In the genomic region with DNA sequence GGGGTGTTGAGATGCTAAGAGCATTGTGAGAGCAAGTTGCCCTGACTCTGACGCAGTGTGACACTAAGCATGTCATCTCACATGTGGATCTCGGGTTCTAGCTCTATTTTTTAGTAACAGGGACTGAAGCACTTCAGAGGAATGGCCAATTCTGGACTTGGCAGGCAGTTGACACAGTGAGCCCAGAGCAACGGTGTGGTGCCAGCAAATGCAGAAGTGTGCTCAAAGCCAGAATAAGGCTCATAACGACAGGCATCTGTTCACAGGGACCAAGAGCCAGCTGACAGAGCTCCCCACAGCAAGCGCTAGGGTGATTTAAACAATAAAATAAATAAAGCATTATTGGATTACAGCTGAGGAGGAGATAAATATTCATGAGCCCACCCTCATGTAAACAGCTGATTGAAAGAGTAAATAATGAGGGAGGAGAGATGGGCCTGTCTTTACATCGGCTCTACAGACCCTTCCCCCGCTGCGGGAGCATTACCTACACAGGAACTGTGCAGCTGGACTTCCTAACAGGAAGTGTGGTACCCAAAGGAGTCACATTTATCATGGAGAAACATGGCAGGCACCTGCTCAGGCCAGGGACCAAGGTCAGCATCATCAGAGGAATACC, we compare ENCODE assay signal across 8 mouse cellular contexts.
DNase-seq lines count a peak whose midpoint lies in the region; ATAC-seq and TF ChIP-seq lines count a peak whose summit lies in the region.

No protein-coding gene starts in this region.

- intact Hi-C loops in heart, postnatal 36 days (cut with DNase I) = loop anchor here (5.0 kb wide), 1 partner anchor 48 kb away; no protein-coding TSS in a partner anchor

- H3K36me3 ChIP-seq in embryonic facial prominence, embryonic 14.5 days (ENCODE audit: control insufficient read depth, insufficient read depth, low read length) = no peaks in the 10 kb centered on the region
- H3K36me3 ChIP-seq in midbrain, embryonic 13.5 days = no peaks in the 10 kb centered on the region

- 47% methylated on average over 8 of the region's 8 CpGs for WGBS in embryonic facial prominence, embryonic 14.5 days
- 37% methylated on average over 8 of the region's 8 CpGs for WGBS in midbrain, embryonic 13.5 days

- H3K4me3 ChIP-seq in layer of hippocampus, adult 2 months = no peak overlapping the region
- H3K4me3 ChIP-seq in embryonic facial prominence, embryonic 14.5 days (ENCODE audit: low read depth, low read length) = no peak overlapping the region
- no peak overlapping the region for H3K4me3 ChIP-seq in midbrain, embryonic 13.5 days (replicated peaks)

- H3K27me3 ChIP-seq in embryonic facial prominence, embryonic 14.5 days (replicated peaks; ENCODE audit: control insufficient read depth, insufficient read depth, low read length) = no peaks in the 10 kb centered on the region
- 0 out of 2 replicates have a peak, but pooled peaks cover 3% of the 10 kb centered on the region for H3K27me3 ChIP-seq in midbrain, embryonic 13.5 days

- no peak overlapping the region for H3K9ac ChIP-seq in embryonic facial prominence, embryonic 14.5 days (ENCODE audit: low read depth, low read length)
- no peak overlapping the region for H3K9ac ChIP-seq in midbrain, embryonic 13.5 days (replicated peaks)

- H3K4me2 ChIP-seq in embryonic facial prominence, embryonic 14.5 days (ENCODE audit: low read depth, low read length) = no peak overlapping the region
- no peak overlapping the region for H3K4me2 ChIP-seq in midbrain, embryonic 13.5 days (replicated peaks)

- DNase-seq in layer of hippocampus, adult 2 months (ENCODE audit: low spot score in 2 of 2) = peak; percentile 26 to 39
- DNase-seq in layer of hippocampus, postnatal 25 days (ENCODE audit: extremely low spot score in 1 of 2, low spot score in 1 of 2) = no peak
- DNase-seq in embryonic facial prominence, embryonic 14.5 days (ENCODE audit: low spot score) = peak; percentile 55
- peak; percentile 19 to 40 for DNase-seq in heart, postnatal 36 days
- DNase-seq in frontal cortex, postnatal 25 days (ENCODE audit: low spot score in 2 of 2) = no peak
- no peak for DNase-seq in liver
- DNase-seq in kidney, postnatal 36 days = no peak

- no peak for TF ChIP-seq CTCF in layer of hippocampus, adult 2 months (conservative IDR thresholded peaks at IDR 0.05)

- no peaks in the 10 kb centered on the region for H3K9me3 ChIP-seq in embryonic facial prominence, embryonic 14.5 days (ENCODE audit: control insufficient read depth, low read length)
- no peaks in the 10 kb centered on the region for H3K9me3 ChIP-seq in midbrain, embryonic 13.5 days

- H3K4me1 ChIP-seq in embryonic facial prominence, embryonic 14.5 days (ENCODE audit: control insufficient read depth, insufficient read depth, low read length) = peaks cover 10% of the 10 kb centered on the region
- H3K4me1 ChIP-seq in midbrain, embryonic 13.5 days (replicated peaks) = peaks cover 26% of the 10 kb centered on the region

- H3K27ac ChIP-seq in layer of hippocampus, adult 2 months = peak overlapping the region; percentile 68
- no peak overlapping the region; the same call in 1 of the 2 replicates for H3K27ac ChIP-seq in embryonic facial prominence, embryonic 14.5 days (replicated peaks; ENCODE audit: low read depth, low read length)
- peak overlapping the region; percentile 17 for H3K27ac ChIP-seq in midbrain, embryonic 13.5 days

- ATAC-seq in embryonic facial prominence, embryonic 14.5 days (ENCODE audit: low read depth) = no peak
- ATAC-seq in midbrain, embryonic 13.5 days = peak; percentile 81

Comparison
In these comparisons a context has a peak if more than half of its experiments do, and no peak if none do; other contexts are left out.
1. DNase-seq: peak in layer of hippocampus, adult 2 months (2 of 2), embryonic facial prominence, embryonic 14.5 days (single experiment) and heart, postnatal 36 days (2 of 2); none in layer of hippocampus, postnatal 25 days (0 of 2), frontal cortex, postnatal 25 days (0 of 2), liver (single experiment) and kidney, postnatal 36 days (0 of 2).